Mouse (Mus musculus) left cerebral cortex, adult 18-20 months (tissue): ENCODE data around the gene Exo1. TPM values are rescaled to one million over a fixed set of nuclear protein-coding genes. Genes with fewer than 3 reads are reported as not detected.

Experiments
- DNase-seq, 2 experiments: peaks; one replicate each; pipeline ENCODE4 v3.0.0; 2021 to 2022; ENCODE audit warnings: low spot score in 2 of 2, mixed read lengths in 1 of 2
- long read RNA-seq, 2 experiments: library from polyadenylated mRNA; stranded (forward); transcript quantifications; one replicate each; pipeline ENCODE4 v2.0.0; 2021
- total RNA-seq, 2 experiments: library from RNA; stranded (reverse); gene quantifications; 2 replicates each; pipeline ENCODE4 v1.2.3; 2021

The Exo1 gene
- total RNA-seq, result 1 to 10 TPM in 1 of 2 experiments, under 1 TPM in 1; 0.42 to 1.0 TPM
- long read RNA-seq, experiment 1, result 0 reads
- long read RNA-seq, experiment 2, partial matches to known transcripts, result 0 of 1 reads
- long read RNA-seq, experiment 2, other reads (novel, unspliced or antisense), result 1 of 1 reads

GRCm38 (mm10) chr1:175880453-175881296 lies at the start of gene Exo1:
TSS of gene Exo1 (plus strand) at chr1:175880581.
- DNase-seq, result peak; percentile 82 to 88

- DNase-seq, result no peak
These were observed 24.9 kb upstream of the Exo1 start for GRCm38 (mm10) chr1:175855515-175855914.

- no peak for DNase-seq
These were observed 13.3 kb upstream of the Exo1 start for GRCm38 (mm10) chr1:175867050-175867449.

GRCm38 (mm10) chr1:175867558-175867957 lies 12.8 kb upstream of the Exo1 start:
- DNase-seq, result peak in 1 of 2 experiments; percentile 8

- DNase-seq, result no peak
These were observed 9.7 kb upstream of the Exo1 start for GRCm38 (mm10) chr1:175870716-175871115.

GRCm38 (mm10) chr1:175872028-175872816 lies 8.2 kb upstream of the Exo1 start:
- DNase-seq, result no peak

- no peak for DNase-seq
These were observed 3.0 kb downstream of the Exo1 start for GRCm38 (mm10) chr1:175883398-175883797.

GRCm38 (mm10) chr1:175893263-175893662 lies 12.9 kb downstream of the Exo1 start:
- DNase-seq, result no peak

- DNase-seq, result no peak
These were observed 13.3 kb downstream of the Exo1 start for GRCm38 (mm10) chr1:175893726-175894125.

GRCm38 (mm10) chr1:175911207-175911606 lies 30.8 kb downstream of the Exo1 start:
- no peak for DNase-seq

- no peak for DNase-seq
These were observed 31.7 kb downstream of the Exo1 start for GRCm38 (mm10) chr1:175912038-175912437.

GRCm38 (mm10) chr1:175913728-175914303 lies 33.4 kb downstream of the Exo1 start:
- no peak for DNase-seq

GRCm38 (mm10) chr1:175920029-175920428 lies 39.6 kb downstream of the Exo1 start, which contains the start of gene Gm38100:
TSS of gene Gm38100 (plus strand) at chr1:175920329.
- DNase-seq, result no peak

- DNase-seq, result no peak
These were observed 40.7 kb downstream of the Exo1 start for GRCm38 (mm10) chr1:175921091-175921490.

- DNase-seq, result peak; percentile 81 to 90
These were observed 43.7 kb downstream of the Exo1 start for GRCm38 (mm10) chr1:175923848-175924787.

- DNase-seq, result no peak
These were observed 51.0 kb downstream of the Exo1 start for GRCm38 (mm10) chr1:175931391-175931790.

GRCm38 (mm10) chr1:175936282-175936737 lies 55.9 kb downstream of the Exo1 start:
- DNase-seq, result peak; percentile 78 to 89

- DNase-seq, result no peak
These were observed 58.4 kb downstream of the Exo1 start for GRCm38 (mm10) chr1:175938731-175939130.

- DNase-seq, result no peak
These were observed 62.8 kb downstream of the Exo1 start for GRCm38 (mm10) chr1:175943168-175943567.

- DNase-seq, result no peak
These were observed 66.4 kb downstream of the Exo1 start for GRCm38 (mm10) chr1:175946718-175947315.
